Mouse (Mus musculus) limb, embryonic 14.5 days (tissue): ENCODE measurements around the gene G6pc3. TPM values are rescaled to one million over a fixed set of nuclear protein-coding genes. Genes with fewer than 3 reads are reported as not detected.

ENCODE experiments used
- ATAC-seq: fragments of 200-750 bp; cut with Nextera tagmentation; 2 replicates; pipeline ENCODE4 v1.8.0; 2017; ENCODE audit warnings: low read depth, moderate number of reproducible peaks, moderate TSS enrichment; ENCODE audit not compliant: low FRiP score
- DNase-seq: peaks from one replicate; pipeline ENCODE4 v3.0.0-alpha.2; 2015; ENCODE audit warnings: low spot score
- H3K27ac ChIP-seq: fragments of 300-500 bp; sonication (generic); replicated peaks from 2 replicates; pipeline ENCODE4 v1.5.1; 2014; ENCODE audit warnings: low read depth, mild to moderate bottlenecking, low read length, moderate library complexity, mixed read lengths
- H3K27me3 ChIP-seq: fragments of 300-500 bp; sonication (generic); 2 replicates; pipeline ENCODE4 v1.6.1; 2014; ENCODE audit warnings: low read length, mixed read lengths; ENCODE audit not compliant: control insufficient read depth, insufficient read depth
- H3K36me3 ChIP-seq: fragments of 300-500 bp; sonication (generic); 2 replicates; pipeline ENCODE4 v1.6.1; 2014; ENCODE audit warnings: mild to moderate bottlenecking, low read length, moderate library complexity, mixed read lengths; ENCODE audit not compliant: control insufficient read depth, insufficient read depth
- H3K4me1 ChIP-seq: fragments of 300-500 bp; sonication (generic); 2 replicates; pipeline ENCODE4 v1.6.1; 2014; ENCODE audit warnings: antibody characterized with exemption, low read length, mixed read lengths; ENCODE audit not compliant: control insufficient read depth, insufficient read depth
- H3K4me2 ChIP-seq: fragments of 300-500 bp; sonication (generic); replicated peaks from 2 replicates; pipeline ENCODE4 v1.6.1; 2014; ENCODE audit warnings: low read depth, mild to moderate bottlenecking, low read length, moderate library complexity; ENCODE audit not compliant: severe bottlenecking
- H3K4me3 ChIP-seq: fragments of 300-500 bp; sonication (generic); replicated peaks from 2 replicates; pipeline ENCODE4 v1.5.1; 2014; ENCODE audit warnings: low read length
- H3K9ac ChIP-seq: fragments of 300-500 bp; sonication (generic); 2 replicates; pipeline ENCODE4 v1.6.1; 2014; ENCODE audit warnings: mild to moderate bottlenecking, low read depth, low read length, moderate library complexity; ENCODE audit not compliant: severe bottlenecking
- H3K9me3 ChIP-seq: fragments of 300-500 bp; sonication (generic); 2 replicates; pipeline ENCODE4 v1.6.1; 2016; ENCODE audit warnings: low read length; ENCODE audit not compliant: control insufficient read depth
- POLR2A ChIP-seq: fragments of 200-500 bp; IDR thresholded peaks from 2 replicates; pipeline ENCODE4 v1.8.0; 2012; ENCODE audit warnings: inconsistent platforms, mild to moderate bottlenecking, moderate library complexity, borderline replicate concordance; ENCODE audit not compliant: insufficient read depth, insufficient read length; ENCODE audit errors: extremely low read depth
- WGBS: fragments of 180-500 bp; shearing (Covaris S2); extraction: QIAGEN DNeasy Blood & Tissue Kit; methylation state at CpG from one replicate; pipeline ENCODE4 v1.1.7; 2014; 5-methylcytosine and 5-hydroxymethylcytosine counted together
- polyA plus RNA-seq, 2 experiments: library from polyadenylated mRNA; depleted of rRNA in 1 of 2; stranded (reverse) in 1 of 2; unstranded in 1 of 2; fragments of >200 nt; fragmentation: Nextera tagmentation in 1 of 2; extraction: Ambion mirVana in 1 of 2; gene quantifications; 2 replicates each; pipeline versions ENCODE4 v1.2.1 to v1.2.3; 2012 to 2014

Gene G6pc3
- polyA plus RNA-seq (2012; rRNA removed) = 42.7 and 60.4 TPM in 2 replicates
- polyA plus RNA-seq (2014; fragmentation: Nextera tagmentation; extraction: Ambion mirVana) = 27.6 and 33.7 TPM in 2 replicates

DNA sequence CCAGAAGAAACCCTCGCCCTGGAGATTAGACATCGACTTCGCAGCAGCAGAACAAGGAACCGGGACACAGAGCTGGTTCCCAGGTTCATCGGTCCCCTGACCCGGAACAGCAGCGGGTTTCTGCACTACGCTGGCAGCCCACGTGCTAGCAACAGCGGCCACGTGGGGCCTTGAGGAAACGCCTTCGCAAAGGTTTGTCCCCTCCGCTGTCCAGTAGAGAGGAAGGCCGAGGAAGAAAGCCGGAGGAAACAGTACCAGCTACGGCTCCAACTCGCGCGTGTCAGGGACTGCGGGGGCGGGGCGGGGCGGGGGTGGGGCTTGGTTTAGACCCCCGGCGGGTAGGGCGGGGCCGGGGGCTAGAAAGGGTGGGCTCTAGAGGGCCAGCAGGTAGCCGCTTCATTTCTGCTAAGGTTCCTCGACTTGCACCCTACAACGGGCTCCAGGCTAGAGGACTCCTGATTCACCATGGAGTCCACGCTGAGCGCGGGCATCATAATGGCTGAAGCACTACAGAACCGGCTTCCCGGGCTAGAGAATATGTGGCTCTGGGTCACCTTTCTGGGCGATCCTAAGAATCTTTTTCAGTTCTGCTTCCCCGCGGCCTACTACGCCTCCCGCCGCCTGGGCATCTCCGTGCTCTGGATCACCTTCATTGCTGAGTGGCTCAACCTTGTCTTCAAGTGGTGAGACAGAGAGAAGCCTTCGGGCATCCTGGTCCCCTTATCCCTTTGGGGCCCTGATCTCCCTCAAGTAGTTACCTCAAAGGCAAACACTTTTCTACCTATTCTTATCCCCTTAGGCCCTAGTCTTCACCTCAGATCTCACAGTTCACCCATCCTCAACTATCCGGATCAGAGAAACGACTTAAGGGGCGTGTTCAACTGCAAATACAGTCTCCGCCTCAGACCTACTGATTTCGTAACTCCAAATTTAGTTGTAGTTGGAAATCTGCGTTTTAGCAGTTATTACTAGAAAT lies at the start of gene G6pc3:
TSS of gene G6pc3 (plus strand) at position 160 of the 976 bp plus-strand sequence.
- 2% methylated on average over 50 of the region's 50 CpGs for WGBS
- Histone ChIP-seq H3K9ac (peak within 1 kb of the TSS; percentile 52), H3K4me1 (peaks cover 11% of the 10 kb centered on the region), H3K4me3 (peak within 1 kb of the TSS; percentile 44), H3K4me2 (peak within 1 kb of the TSS; percentile 67), H3K27me3 (no peaks in the 10 kb centered on the region), H3K9me3 (no peaks in the 10 kb centered on the region), H3K27ac (peak within 1 kb of the TSS; percentile 21; the same call in 1 of the 2 replicates), H3K36me3 (peaks cover 19% of the 10 kb centered on the region)
- DNase-seq (peak; percentile 90), ATAC-seq (peak; percentile 83)
- 0 out of 2 replicates have a peak, but pooled peaks have one; percentile 26 for TF ChIP-seq POLR2A

DNA sequence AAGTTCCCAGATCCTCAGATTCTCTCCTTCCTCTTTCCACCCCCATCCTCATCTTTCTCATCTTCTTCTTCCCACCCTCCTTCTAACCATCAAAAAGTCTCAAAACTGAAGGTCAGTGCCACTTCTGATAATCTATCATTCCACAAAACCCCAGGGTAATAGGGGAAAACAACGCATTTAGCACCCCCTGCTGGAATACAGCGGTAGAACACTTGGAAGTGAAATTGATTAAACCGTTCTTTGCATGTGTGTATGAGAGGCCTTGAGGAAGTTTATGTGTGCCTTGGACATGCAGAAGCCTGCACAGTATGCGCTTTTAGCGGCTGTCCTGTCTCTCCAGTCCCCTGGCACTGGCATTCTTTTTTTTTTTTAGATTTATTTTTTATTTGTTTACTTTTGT lies 48.9 kb upstream of the G6pc3 start:
- no peak overlapping the region for H3K9ac ChIP-seq
- no peak overlapping the region for H3K4me2 ChIP-seq
- H3K27me3 ChIP-seq = peaks cover 20% of the 10 kb centered on the region
- no peaks in the 10 kb centered on the region for H3K36me3 ChIP-seq
- WGBS = 3% methylated on average over 5 of the region's 5 CpGs
- ATAC-seq = no peak
- H3K27ac ChIP-seq = no peak overlapping the region
- TF ChIP-seq POLR2A = no peak
- H3K4me3 ChIP-seq = no peak overlapping the region
- peaks cover 4% of the 10 kb centered on the region; the same call in 1 of the 2 replicates for H3K4me1 ChIP-seq
- H3K9me3 ChIP-seq = no peaks in the 10 kb centered on the region
- peak; percentile 74 for DNase-seq

DNA sequence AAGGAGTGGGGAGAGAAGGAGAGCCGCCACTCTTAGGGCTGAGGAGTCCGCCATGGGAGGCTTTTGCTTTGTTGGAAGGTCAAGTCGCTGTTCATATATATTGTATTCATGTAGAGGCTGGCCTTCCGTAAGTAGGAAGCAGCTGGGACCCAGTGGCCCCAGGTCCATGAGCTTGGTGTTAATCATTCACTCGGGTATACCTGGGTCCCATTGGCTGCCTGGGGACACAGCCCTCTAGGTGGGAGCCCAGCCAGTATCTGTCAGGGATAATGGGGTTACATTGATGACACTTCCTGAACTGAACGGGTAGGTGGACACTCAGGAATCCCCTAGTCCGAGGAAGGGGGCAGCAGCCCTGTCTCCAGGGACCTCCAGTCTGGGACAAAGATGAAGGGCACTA lies 47.1 kb upstream of the G6pc3 start:
- Histone ChIP-seq H3K4me1 (peaks cover 11% of the 10 kb centered on the region), H3K27me3 (peaks cover 39% of the 10 kb centered on the region), H3K4me3 (no peak overlapping the region), H3K36me3 (no peaks in the 10 kb centered on the region), H3K9me3 (no peaks in the 10 kb centered on the region), H3K9ac (no peak overlapping the region), H3K4me2 (no peak overlapping the region), H3K27ac (no peak overlapping the region)
- WGBS = 68% methylated on average over 7 of the region's 7 CpGs
- no peak for TF ChIP-seq POLR2A
- DNase-seq = no peak
- no peak for ATAC-seq

DNA sequence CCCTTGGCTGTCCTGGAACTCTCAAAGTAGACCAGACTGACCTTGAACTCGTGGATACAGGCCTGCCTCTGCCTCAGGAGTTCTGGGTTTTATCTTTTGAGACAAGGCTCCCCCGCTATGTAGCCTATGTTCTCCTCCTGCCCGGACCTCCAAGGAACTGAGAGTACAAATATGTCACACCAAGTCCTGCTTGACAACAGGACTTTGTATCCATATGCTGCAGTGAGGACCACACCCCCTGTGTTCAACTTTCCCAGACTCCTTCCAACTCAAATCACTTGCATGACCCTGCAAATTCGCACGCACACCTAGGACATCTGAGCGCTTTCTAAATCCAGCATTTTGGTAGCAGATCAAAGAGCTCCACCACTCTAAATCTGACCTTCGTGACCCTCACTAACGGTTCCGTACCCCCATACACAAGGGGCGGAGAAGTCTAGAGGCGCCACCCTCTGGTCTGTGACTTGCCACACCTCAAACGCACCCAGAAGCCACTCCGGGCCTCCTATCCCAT lies 44.4 kb upstream of the G6pc3 start:
- no peak for ATAC-seq
- Histone ChIP-seq H3K4me2 (peak overlapping the region; percentile 48), H3K9me3 (no peaks in the 10 kb centered on the region), H3K36me3 (no peaks in the 10 kb centered on the region), H3K4me1 (peaks cover 12% of the 10 kb centered on the region), H3K4me3 (peak overlapping the region; percentile 31), H3K9ac (peak overlapping the region; percentile 44; the same call in 1 of the 2 replicates), H3K27me3 (peaks cover 58% of the 10 kb centered on the region), H3K27ac (no peak overlapping the region)
- TF ChIP-seq POLR2A = no peak
- no peak for DNase-seq
- WGBS = 20% methylated on average over 13 of the region's 13 CpGs

DNA sequence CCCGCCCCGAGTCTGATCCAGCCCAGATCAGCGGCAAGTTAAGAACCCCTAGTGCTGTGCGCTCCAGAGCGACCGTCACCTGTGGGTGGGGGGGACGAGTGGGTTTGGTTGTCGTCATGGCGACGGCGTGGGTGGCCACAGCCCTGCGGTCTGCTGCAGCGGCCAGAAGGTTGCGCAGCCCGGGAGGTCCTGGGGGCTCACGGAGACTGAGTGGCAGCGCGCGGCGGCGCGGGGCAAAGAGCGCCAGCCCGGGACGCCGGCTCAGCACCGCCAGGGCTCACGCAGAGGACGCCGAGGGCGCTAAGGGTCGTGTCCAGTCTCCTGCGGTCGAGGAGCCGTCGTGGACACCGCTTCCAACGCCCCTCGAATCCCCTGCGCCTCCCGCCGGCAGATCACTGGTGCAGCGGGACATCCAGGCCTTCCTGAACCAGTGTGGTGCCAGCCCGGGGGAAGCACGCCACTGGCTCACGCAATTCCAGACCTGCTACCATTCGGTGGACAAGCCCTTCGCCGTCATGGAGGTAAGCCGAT lies 43.9 kb upstream of the G6pc3 start, which contains the start of gene Nags:
TSS of gene Nags (plus strand) at position 43 of the 531 bp plus-strand sequence.
- Histone ChIP-seq H3K27me3 (peaks cover 58% of the 10 kb centered on the region), H3K4me3 (peak within 1 kb of the TSS; percentile 31), H3K4me1 (peaks cover 12% of the 10 kb centered on the region), H3K9ac (peak within 1 kb of the TSS; percentile 44; the same call in 1 of the 2 replicates), H3K27ac (no peak within 1 kb of the TSS), H3K36me3 (no peaks in the 10 kb centered on the region), H3K9me3 (no peaks in the 10 kb centered on the region), H3K4me2 (peak within 1 kb of the TSS; percentile 48)
- WGBS = under 1% methylated on average over 45 of the region's 50 CpGs
- no peak for DNase-seq
- no peak for TF ChIP-seq POLR2A
- 0 out of 2 replicates have a peak, but pooled peaks have one; percentile 17 for ATAC-seq
